Mouse (Mus musculus): ENCODE results near the gene Erp27. TPM values are rescaled to one million over a fixed set of nuclear protein-coding genes. Genes with fewer than 3 reads are reported as not detected.
"Not testable (repeated sequence)": the region's sequence is repeated elsewhere in the genome, so short reads cannot be mapped to it uniquely, and the experiment has no call there.

Gene Erp27
- polyA plus RNA-seq, 1 experiment from 2014 or later = 0.28 TPM

GRCm38 (mm10) chr6:136900369-136901009 lies 21.5 kb downstream of the Erp27 start:
- Histone ChIP-seq H3K4me1 (peaks cover 6% of the 10 kb centered on the region; the same call in 1 of the 2 replicates), H3K27ac (no peak overlapping the region), H3K4me3 (no peak overlapping the region), H3K27me3 (no peaks in the 10 kb centered on the region), H3K9ac (no peak overlapping the region), H3K4me2 (replicated peaks) (no peak overlapping the region), H3K36me3 (no peaks in the 10 kb centered on the region), H3K9me3 (no peaks in the 10 kb centered on the region)
- no peak for ATAC-seq (ENCODE audit: low FRiP score, low read depth)
- WGBS = 77% methylated on average over 4 of the region's 4 CpGs

- no peak for ATAC-seq (ENCODE audit: low FRiP score, low read depth)
- 78% methylated on average over 2 of the region's 2 CpGs for WGBS
Measured at GRCm38 (mm10) chr6:136898954-136899353, 23.0 kb downstream of the Erp27 start.

GRCm38 (mm10) chr6:136898222-136898621 lies 23.8 kb downstream of the Erp27 start:
- peaks cover 26% of the 10 kb centered on the region for H3K4me1 ChIP-seq
- no peak overlapping the region for H3K9ac ChIP-seq
- no peak overlapping the region for H3K27ac ChIP-seq
- no peak overlapping the region for H3K4me2 ChIP-seq (replicated peaks)
- ATAC-seq (ENCODE audit: low FRiP score, low read depth) = no peak
- H3K4me3 ChIP-seq = no peak overlapping the region
- H3K9me3 ChIP-seq = no peaks in the 10 kb centered on the region
- WGBS = 30% methylated on average over 4 of the region's 4 CpGs
- no peaks in the 10 kb centered on the region for H3K36me3 ChIP-seq
- no peaks in the 10 kb centered on the region for H3K27me3 ChIP-seq

More at GRCm38 (mm10) chr6:136898954-136899353, 23.0 kb downstream of the Erp27 start:
- Histone ChIP-seq H3K36me3 (no peaks in the 10 kb centered on the region), H3K27ac (no peak overlapping the region), H3K9ac (no peak overlapping the region), H3K4me2 (replicated peaks) (no peak overlapping the region), H3K9me3 (no peaks in the 10 kb centered on the region), H3K4me3 (no peak overlapping the region), H3K27me3 (no peaks in the 10 kb centered on the region), H3K4me1 (peaks cover 20% of the 10 kb centered on the region)

GRCm38 (mm10) chr6:136897789-136898188 lies 24.2 kb downstream of the Erp27 start:
- no peak overlapping the region for H3K4me2 ChIP-seq (replicated peaks)
- H3K27ac ChIP-seq = no peak overlapping the region
- WGBS = 71% methylated on average over 4 of the region's 4 CpGs
- no peak overlapping the region for H3K9ac ChIP-seq
- H3K4me3 ChIP-seq = no peak overlapping the region
- no peaks in the 10 kb centered on the region for H3K27me3 ChIP-seq
- peaks cover 28% of the 10 kb centered on the region for H3K4me1 ChIP-seq
- H3K36me3 ChIP-seq = no peaks in the 10 kb centered on the region
- no peak for ATAC-seq (ENCODE audit: low FRiP score, low read depth)
- no peaks in the 10 kb centered on the region for H3K9me3 ChIP-seq

- Histone ChIP-seq H3K27ac (peak overlapping the region; percentile 53; the same call in 1 of the 2 replicates), H3K9ac (no peak overlapping the region), H3K9me3 (no peaks in the 10 kb centered on the region), H3K27me3 (no peaks in the 10 kb centered on the region), H3K4me1 (peaks cover 28% of the 10 kb centered on the region), H3K4me3 (no peak overlapping the region), H3K36me3 (no peaks in the 10 kb centered on the region), H3K4me2 (replicated peaks) (no peak overlapping the region)
- WGBS = 44% methylated on average over 15 of the region's 15 CpGs
- no peak for ATAC-seq (ENCODE audit: low FRiP score, low read depth)
Measured at GRCm38 (mm10) chr6:136894532-136895339, 27.2 kb downstream of the Erp27 start.

- 82% methylated on average over 2 of the region's 2 CpGs for whole genome bisulfite sequencing
- no peaks in the 10 kb centered on the region for H3K27me3 ChIP-seq
- H3K9me3 ChIP-seq = no peaks in the 10 kb centered on the region
- no peak overlapping the region for H3K9ac ChIP-seq
- no peak overlapping the region for H3K4me3 ChIP-seq
- no peak overlapping the region for H3K4me2 ChIP-seq (replicated peaks)
- no peaks in the 10 kb centered on the region for H3K36me3 ChIP-seq
- peaks cover 27% of the 10 kb centered on the region for H3K4me1 ChIP-seq
- H3K27ac ChIP-seq = no peak overlapping the region
- ATAC-seq (ENCODE audit: low FRiP score, low read depth) = no peak
Measured at GRCm38 (mm10) chr6:136892002-136892401, 30.0 kb downstream of the Erp27 start.

- peaks cover 18% of the 10 kb centered on the region for H3K4me1 ChIP-seq
- H3K27me3 ChIP-seq = no peaks in the 10 kb centered on the region
- WGBS = 91% methylated on average over 6 of the region's 6 CpGs
- H3K9ac ChIP-seq = no peak overlapping the region
- no peak overlapping the region for H3K4me3 ChIP-seq
- no peak overlapping the region for H3K27ac ChIP-seq
- no peak for ATAC-seq (ENCODE audit: low FRiP score, low read depth)
- H3K36me3 ChIP-seq = no peaks in the 10 kb centered on the region
- H3K9me3 ChIP-seq = no peaks in the 10 kb centered on the region
- no peak overlapping the region for H3K4me2 ChIP-seq (replicated peaks)
Measured at GRCm38 (mm10) chr6:136889554-136889953, 32.4 kb downstream of the Erp27 start.

GRCm38 (mm10) chr6:136889067-136889466 lies 32.9 kb downstream of the Erp27 start:
- Histone ChIP-seq H3K9ac (no peak overlapping the region), H3K27ac (no peak overlapping the region), H3K4me3 (no peak overlapping the region), H3K36me3 (no peaks in the 10 kb centered on the region), H3K9me3 (no peaks in the 10 kb centered on the region), H3K4me2 (replicated peaks) (no peak overlapping the region), H3K4me1 (peaks cover 14% of the 10 kb centered on the region), H3K27me3 (no peaks in the 10 kb centered on the region)
- no peak for ATAC-seq (ENCODE audit: low FRiP score, low read depth)
- 90% methylated on average over 6 of the region's 6 CpGs for WGBS

GRCm38 (mm10) chr6:136887854-136888253 lies 34.1 kb downstream of the Erp27 start:
- ATAC-seq (ENCODE audit: low FRiP score, low read depth) = no peak
- no peak overlapping the region for H3K27ac ChIP-seq
- no peak overlapping the region for H3K9ac ChIP-seq
- no peaks in the 10 kb centered on the region for H3K9me3 ChIP-seq
- H3K4me3 ChIP-seq = no peak overlapping the region
- peaks cover 12% of the 10 kb centered on the region; the same call in 1 of the 2 replicates for H3K4me1 ChIP-seq
- H3K27me3 ChIP-seq = no peaks in the 10 kb centered on the region
- no peaks in the 10 kb centered on the region for H3K36me3 ChIP-seq
- H3K4me2 ChIP-seq (replicated peaks) = no peak overlapping the region
- WGBS = 59% methylated on average over 9 of the region's 9 CpGs

GRCm38 (mm10) chr6:136884766-136885165 lies 37.2 kb downstream of the Erp27 start:
- not testable (repeated sequence) for H3K36me3 ChIP-seq; H3K4me3 ChIP-seq; ATAC-seq (ENCODE audit: low FRiP score, low read depth); H3K9me3 ChIP-seq; H3K4me2 ChIP-seq (replicated peaks); H3K27me3 ChIP-seq; H3K27ac ChIP-seq; H3K9ac ChIP-seq
- H3K4me1 ChIP-seq = peaks cover 26% of the 10 kb centered on the region
- 52% methylated on average over 1 of the region's 1 CpGs for WGBS

GRCm38 (mm10) chr6:136883961-136884360 lies 38.0 kb downstream of the Erp27 start:
- H3K9me3 ChIP-seq = no peaks in the 10 kb centered on the region
- H3K27ac ChIP-seq = no peak overlapping the region
- no peak for ATAC-seq (ENCODE audit: low FRiP score, low read depth)
- 94% methylated on average over 6 of the region's 6 CpGs for WGBS
- H3K4me1 ChIP-seq = peaks cover 26% of the 10 kb centered on the region
- no peak overlapping the region for H3K4me2 ChIP-seq (replicated peaks)
- H3K36me3 ChIP-seq = no peaks in the 10 kb centered on the region
- no peaks in the 10 kb centered on the region for H3K27me3 ChIP-seq
- H3K9ac ChIP-seq = no peak overlapping the region
- no peak overlapping the region for H3K4me3 ChIP-seq

GRCm38 (mm10) chr6:136883431-136883915 lies 38.5 kb downstream of the Erp27 start:
- Histone ChIP-seq H3K4me1 (peaks cover 26% of the 10 kb centered on the region), H3K9ac (no peak overlapping the region)
- 90% methylated on average over 3 of the region's 3 CpGs for WGBS

More at GRCm38 (mm10) chr6:136883431-136883915, 38.5 kb downstream of the Erp27 start:
- Histone ChIP-seq H3K4me2 (replicated peaks) (no peak overlapping the region), H3K27me3 (no peaks in the 10 kb centered on the region), H3K36me3 (no peaks in the 10 kb centered on the region), H3K9me3 (no peaks in the 10 kb centered on the region), H3K27ac (no peak overlapping the region), H3K4me3 (no peak overlapping the region)
- no peak for ATAC-seq (ENCODE audit: low FRiP score, low read depth)
